Mouse (Mus musculus) kidney, adult 18-20 months (tissue): Measurements from ENCODE around the gene Tsks.

ENCODE experiments used
- DNase-seq: peaks from one replicate; pipeline ENCODE4 v3.0.0; 2021

Gene Tsks

GRCm38 (mm10) chr7:44942904-44943303 lies at the start of gene Tsks:
TSS of gene Tsks (plus strand) at chr7:44943204.
- DNase-seq, result no peak

DNA sequence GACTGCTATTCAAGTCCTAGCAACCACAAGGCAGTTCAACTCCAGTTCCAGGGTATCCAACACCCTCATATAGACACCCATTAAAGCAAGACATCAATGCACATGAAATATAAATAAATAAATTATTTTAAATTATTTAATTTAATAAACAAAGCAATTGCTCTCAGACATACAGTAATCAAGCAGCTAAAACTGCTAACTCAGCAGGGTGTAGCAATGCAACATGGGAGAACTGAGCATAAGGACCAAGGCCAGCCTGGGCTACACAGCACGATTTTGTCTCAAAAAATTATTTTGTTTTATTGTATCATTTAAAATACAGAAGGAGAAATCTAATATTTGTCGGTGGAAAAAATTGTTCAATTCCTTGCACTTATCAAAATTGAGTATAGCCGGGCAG lies 48.8 kb upstream of the Tsks start:
- DNase-seq, result no peak

- no peak for DNase-seq
These were observed 47.8 kb upstream of the Tsks start for GRCm38 (mm10) chr7:44895206-44895592.

- DNase-seq, result peak; percentile 92
These were observed 47.2 kb upstream of the Tsks start, which contains the start of gene Fuz for GRCm38 (mm10) chr7:44895593-44896434. TSS of gene Fuz (plus strand) at chr7:44896079.

- no peak for DNase-seq
These were observed 46.5 kb upstream of the Tsks start for GRCm38 (mm10) chr7:44896499-44896898.

DNA sequence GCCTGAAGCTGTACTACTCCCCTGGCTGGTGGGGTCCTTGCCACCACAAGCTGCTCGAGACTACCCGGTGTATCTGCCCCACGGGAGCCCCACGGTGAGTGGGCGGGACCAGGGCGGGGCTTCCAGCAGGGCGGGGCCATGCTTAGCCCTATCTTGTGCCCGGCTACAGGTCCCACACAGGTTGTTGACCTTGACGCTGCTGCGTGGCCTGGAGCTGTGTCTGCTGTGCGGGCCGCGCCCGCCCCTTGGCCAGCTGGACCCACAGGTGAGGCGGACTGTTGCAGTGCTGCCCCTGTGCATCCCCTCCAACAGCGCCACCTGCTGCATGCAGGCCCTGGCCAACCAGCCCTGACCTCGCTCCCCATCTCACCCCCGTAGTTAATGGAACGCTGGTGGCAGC lies 44.4 kb upstream of the Tsks start:
- peak; percentile 58 for DNase-seq

DNA sequence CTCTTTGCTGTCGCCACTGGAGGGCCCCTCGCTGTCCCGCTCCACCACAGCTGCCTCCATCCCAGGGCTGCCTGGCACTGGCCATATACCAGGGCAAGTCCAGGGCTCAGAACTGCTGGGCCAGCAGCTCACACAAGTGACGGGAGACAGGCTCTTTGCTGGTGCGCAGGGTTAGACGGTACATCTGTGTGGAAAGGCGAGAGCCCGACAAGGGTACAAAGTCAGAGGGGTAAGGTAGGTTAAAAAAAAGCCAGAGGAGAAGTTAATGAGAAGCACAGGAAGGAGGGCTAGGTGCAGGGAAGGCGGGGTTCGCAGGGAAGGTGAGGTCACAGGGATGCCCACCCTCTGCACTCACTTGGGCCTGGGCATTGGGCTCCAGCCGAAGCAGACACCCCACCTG lies 42.4 kb upstream of the Tsks start:
- no peak for DNase-seq

- DNase-seq, result peak; percentile 48
These were observed 41.7 kb upstream of the Tsks start for GRCm38 (mm10) chr7:44901230-44901722.

DNA sequence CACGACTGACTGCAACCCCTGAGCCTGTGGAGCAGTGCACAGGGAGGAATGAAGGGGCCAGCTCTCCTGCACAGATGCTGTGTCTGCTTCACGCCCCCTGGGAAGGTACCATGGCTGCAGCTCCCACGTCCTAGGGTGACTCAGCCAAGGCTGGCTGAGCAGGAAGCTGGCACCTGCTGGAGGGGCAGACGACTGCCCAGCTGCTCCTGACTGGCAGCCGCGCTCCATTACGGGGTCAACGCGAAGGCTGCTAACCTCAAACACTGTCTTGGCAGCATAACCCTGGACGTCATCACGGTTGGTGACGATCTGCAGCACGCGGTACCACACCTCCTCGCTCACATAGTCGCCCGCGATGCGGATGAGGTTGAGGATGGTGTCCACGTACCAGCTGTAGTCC lies 37.6 kb upstream of the Tsks start:
- DNase-seq, result no peak

- DNase-seq, result no peak
These were observed 34.1 kb upstream of the Tsks start for GRCm38 (mm10) chr7:44908706-44909476.

GRCm38 (mm10) chr7:44914396-44914795 lies 28.6 kb upstream of the Tsks start:
- no peak for DNase-seq

GRCm38 (mm10) chr7:44915314-44915713 lies 27.7 kb upstream of the Tsks start:
- no peak for DNase-seq

DNA sequence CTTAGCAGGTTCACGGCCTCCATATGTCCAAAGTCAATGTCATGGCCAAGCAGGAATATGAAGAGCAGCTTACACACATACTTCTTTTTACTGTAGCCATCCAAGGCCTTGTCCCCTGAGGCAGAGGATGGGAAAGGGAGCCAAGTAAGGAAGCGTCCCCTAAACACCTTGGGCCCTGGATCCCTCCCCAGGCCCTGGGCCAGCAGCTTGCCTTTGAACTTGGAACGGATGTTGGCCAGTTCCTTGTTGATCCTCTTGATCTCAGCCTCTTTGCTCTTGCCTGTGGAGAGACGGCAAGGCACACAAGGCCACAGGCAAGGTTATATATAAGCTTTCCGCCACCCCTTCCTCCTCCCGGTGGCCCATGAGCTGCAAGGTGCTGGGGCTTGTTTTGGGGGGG lies 26.8 kb upstream of the Tsks start:
- DNase-seq, result no peak

DNA sequence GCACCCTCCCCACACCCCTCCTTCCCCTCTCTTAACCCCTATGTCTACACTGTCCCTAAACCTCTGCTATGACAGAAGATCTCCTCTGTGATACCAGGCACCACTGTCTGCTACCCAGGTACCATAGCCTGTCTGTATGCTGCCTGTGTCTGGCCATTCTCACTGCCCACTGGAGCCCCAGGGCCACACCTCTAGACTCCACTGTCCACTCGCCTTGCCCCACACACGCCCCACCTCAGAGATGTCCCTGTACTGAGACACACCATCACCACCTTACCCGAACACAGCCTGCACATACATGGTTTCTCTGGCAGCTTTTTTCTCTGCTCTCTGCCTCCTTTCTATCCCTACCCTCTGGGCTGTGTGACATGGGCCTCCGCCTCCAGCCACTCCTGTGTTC lies 26.1 kb upstream of the Tsks start:
- DNase-seq, result no peak

GRCm38 (mm10) chr7:44918219-44918618 lies 24.8 kb upstream of the Tsks start:
- DNase-seq, result no peak

DNA sequence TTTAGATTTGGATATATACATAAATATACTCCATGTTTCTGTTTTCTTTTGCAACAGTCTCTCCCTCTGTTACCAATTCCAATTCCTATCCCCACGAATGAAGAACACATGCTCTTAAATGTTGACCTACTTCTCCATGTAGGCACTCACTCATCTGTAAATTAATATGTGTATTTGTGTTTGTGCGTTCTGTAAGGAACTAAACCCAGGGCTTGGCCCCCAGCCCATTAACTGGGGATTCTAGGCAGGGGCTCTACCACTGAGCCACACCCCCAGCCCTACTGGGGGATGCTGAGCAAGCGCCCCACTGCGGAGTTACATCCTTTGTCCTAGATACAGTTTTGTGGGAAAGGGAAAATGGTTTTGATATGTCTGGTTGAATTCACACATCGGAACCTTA lies 23.9 kb upstream of the Tsks start:
- no peak for DNase-seq

DNA sequence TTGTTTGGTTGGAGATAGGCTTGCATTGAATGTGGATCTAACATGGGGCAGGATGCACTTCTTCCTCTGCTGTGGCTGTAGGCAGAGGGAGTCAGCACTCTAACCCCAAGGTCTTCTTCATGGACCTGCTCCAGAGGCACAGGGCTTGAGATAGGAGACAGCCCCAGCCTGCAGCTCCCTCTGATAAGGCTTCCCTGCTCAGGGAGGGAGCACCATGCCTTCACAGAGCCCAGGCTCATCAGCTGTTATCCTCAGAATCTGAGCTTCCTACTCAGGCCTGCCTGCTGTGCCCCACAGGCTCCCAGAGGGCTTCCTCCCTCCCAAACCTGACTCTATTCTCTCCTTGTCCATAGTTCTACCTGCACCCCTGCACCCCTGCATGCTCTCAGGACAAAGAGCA lies 20.5 kb upstream of the Tsks start:
- DNase-seq, result no peak

DNA sequence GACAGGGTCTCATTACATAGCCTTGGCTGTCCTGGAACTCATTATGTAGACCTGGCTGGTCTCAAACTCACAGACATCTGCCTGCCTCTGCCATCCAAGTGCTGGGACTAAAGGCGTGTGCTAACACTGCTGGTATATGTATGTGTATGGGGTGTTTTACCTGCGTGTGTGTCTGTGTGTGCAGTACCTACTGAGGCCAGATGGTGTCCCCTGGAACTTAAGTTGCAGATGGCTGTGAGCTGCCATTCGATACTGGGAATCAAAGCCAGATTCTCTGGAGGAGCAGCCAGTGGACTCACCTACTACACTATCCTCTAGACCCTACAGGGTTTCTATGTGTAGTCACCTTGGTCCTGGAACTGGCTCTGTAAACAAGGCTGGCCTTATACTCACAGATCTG lies 17.5 kb upstream of the Tsks start:
- peak; percentile 49 for DNase-seq

- no peak for DNase-seq
These were observed 14.4 kb upstream of the Tsks start for GRCm38 (mm10) chr7:44928570-44928969.

GRCm38 (mm10) chr7:44929204-44930151 lies 13.5 kb upstream of the Tsks start, which contains the start of gene Ap2a1:
TSS of gene Ap2a1 (minus strand) at chr7:44929496.
- DNase-seq, result peak; percentile 99

GRCm38 (mm10) chr7:44938680-44939079 lies 4.3 kb upstream of the Tsks start:
- no peak for DNase-seq

DNA sequence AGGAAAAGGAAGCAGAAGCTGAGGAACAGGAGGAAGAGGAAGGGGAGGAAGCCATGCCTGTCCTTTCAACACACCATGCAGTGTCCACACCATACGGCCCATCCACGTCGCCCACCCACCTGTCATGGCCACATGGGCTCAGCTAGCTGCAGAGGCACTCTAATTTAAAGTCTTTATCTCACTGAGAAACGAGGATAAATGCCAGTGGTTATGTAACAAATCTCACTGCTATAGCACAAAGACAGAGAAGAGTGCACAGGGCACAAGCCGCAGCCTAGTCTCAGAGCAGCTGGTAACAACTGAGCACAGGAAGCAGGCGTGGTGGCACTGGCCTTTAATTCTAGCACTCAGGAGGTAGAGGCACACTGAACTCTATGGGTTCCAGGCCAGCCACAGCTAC lies 6.9 kb downstream of the Tsks start:
- no peak for DNase-seq

- peak; percentile 84 for DNase-seq
These were observed 9.0 kb downstream of the Tsks start for GRCm38 (mm10) chr7:44951960-44952359.
